Mouse (Mus musculus) midbrain, embryonic 14.5 days (tissue): ENCODE measurements around the gene Ran. TPM values are rescaled to one million over a fixed set of nuclear protein-coding genes. Genes with fewer than 3 reads are reported as not detected.

Experiments
- ATAC-seq: fragments of 200-750 bp; cut with Nextera tagmentation; 2 replicates; pipeline ENCODE4 v1.8.0; 2017; ENCODE audit warnings: moderate number of reproducible peaks, moderate library complexity; ENCODE audit not compliant: low FRiP score, low TSS enrichment
- DNase-seq: peaks from one replicate; pipeline ENCODE4 v3.0.0-alpha.2; 2015
- H3K27ac ChIP-seq: fragments of 300-500 bp; sonication (generic); replicated peaks from 2 replicates; pipeline ENCODE4 v1.5.1; 2014; ENCODE audit warnings: mild to moderate bottlenecking, low read depth, low read length, moderate library complexity
- H3K27me3 ChIP-seq: fragments of 300-500 bp; sonication (generic); 2 replicates; pipeline ENCODE4 v1.6.1; 2014; ENCODE audit warnings: low read length, control low read depth, mixed read lengths; ENCODE audit not compliant: control insufficient read depth, insufficient read depth
- H3K36me3 ChIP-seq: fragments of 300-500 bp; sonication (generic); 2 replicates; pipeline ENCODE4 v1.6.1; 2014; ENCODE audit warnings: low read length, control low read depth; ENCODE audit not compliant: control insufficient read depth, insufficient read depth
- H3K4me1 ChIP-seq: fragments of 300-500 bp; sonication (generic); 2 replicates; pipeline ENCODE4 v1.6.1; 2014; ENCODE audit warnings: mild to moderate bottlenecking, antibody characterized with exemption, low read length, control low read depth; ENCODE audit not compliant: control insufficient read depth, insufficient read depth
- H3K4me2 ChIP-seq: fragments of 300-500 bp; sonication (generic); 2 replicates; pipeline ENCODE4 v1.6.1; 2014; ENCODE audit warnings: mild to moderate bottlenecking, low read length, moderate library complexity
- H3K4me3 ChIP-seq: fragments of 300-500 bp; sonication (generic); replicated peaks from 2 replicates; pipeline ENCODE4 v1.5.1; 2014; ENCODE audit warnings: low read depth, low read length
- H3K9ac ChIP-seq: fragments of 300-500 bp; sonication (generic); replicated peaks from 2 replicates; pipeline ENCODE4 v1.6.1; 2014; ENCODE audit warnings: mild to moderate bottlenecking, low read length, moderate library complexity
- H3K9me3 ChIP-seq: fragments of 300-500 bp; sonication (generic); 2 replicates; pipeline ENCODE4 v1.6.1; 2016; ENCODE audit warnings: low read length, control low read depth, mixed read lengths; ENCODE audit not compliant: control insufficient read depth
- WGBS: fragments of 180-500 bp; shearing (Covaris S2); extraction: QIAGEN DNeasy Blood & Tissue Kit; methylation state at CpG from one replicate; pipeline ENCODE4 v1.1.7; 2014; 5-methylcytosine and 5-hydroxymethylcytosine counted together
- polyA plus RNA-seq: library from polyadenylated mRNA; unstranded; fragments of >200 nt; fragmentation: Nextera tagmentation; extraction: Ambion mirVana; gene quantifications from 2 replicates; pipeline ENCODE4 v1.2.1, GENCODE M21; 2014

Ran gene
- polyA plus RNA-seq, 1 experiment from 2014 or later: 451 TPM

DNA sequence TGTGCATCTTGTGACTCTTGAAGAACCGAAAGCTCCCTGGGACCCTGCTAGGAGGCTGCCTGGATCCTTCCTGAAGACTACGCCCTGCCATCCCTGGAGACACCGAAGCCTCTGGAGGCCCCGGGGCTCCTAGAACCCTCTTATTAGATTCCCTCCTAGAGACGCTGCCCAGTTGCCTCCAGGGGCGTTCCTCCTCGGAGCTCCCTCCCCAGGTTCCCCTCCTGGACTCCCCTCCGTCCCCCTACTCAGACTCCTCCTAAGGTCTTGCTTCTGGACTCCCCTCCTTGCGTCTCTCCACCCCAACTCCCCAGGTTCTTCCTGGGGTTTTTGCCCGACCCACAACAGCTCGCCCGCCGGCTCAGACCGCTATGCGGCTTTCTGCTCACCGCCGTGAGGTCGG lies 11.9 kb upstream of the Ran start:
- peak overlapping the region; percentile 88 for H3K4me2 ChIP-seq
- ATAC-seq (no peak; the same call in 1 of the 2 replicates), DNase-seq (peak; percentile 55)
- H3K27ac ChIP-seq: peak overlapping the region; percentile 14
- H3K9me3 ChIP-seq: no peaks in the 10 kb centered on the region
- no peaks in the 10 kb centered on the region for H3K27me3 ChIP-seq
- WGBS: 0% methylated on average over 18 of the region's 18 CpGs
- peak overlapping the region; percentile 75 for H3K9ac ChIP-seq
- peak overlapping the region; percentile 66 for H3K4me3 ChIP-seq
- H3K36me3 ChIP-seq: peaks cover 6% of the 10 kb centered on the region; the same call in 1 of the 2 replicates
- peaks cover 12% of the 10 kb centered on the region for H3K4me1 ChIP-seq

DNA sequence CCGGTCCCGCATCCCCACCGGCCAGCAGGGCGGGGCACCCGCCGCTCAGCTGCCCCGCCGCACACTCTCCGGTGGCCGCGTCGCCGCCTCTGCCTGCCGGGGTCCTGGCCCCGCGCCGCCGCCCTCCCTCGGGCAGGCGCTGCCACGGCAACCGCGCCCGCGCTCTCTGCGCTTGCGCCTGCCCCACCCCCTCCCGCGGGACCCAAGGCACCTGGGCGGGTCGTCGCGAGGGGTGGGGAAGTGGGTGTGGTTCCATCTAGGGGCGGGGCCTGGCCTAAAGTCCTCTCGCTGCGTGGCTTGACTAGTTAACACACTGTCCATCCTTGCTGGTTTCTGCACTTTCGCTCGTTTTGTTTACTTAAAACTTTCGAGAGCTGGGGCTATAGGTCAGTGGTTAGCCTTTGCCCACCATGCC lies 11.4 kb upstream of the Ran start, which contains the start of gene Stx2:
Stx2 (minus strand) TSS at position 163 of the 415 bp plus-strand sequence.
- Histone ChIP-seq H3K9me3 (no peaks in the 10 kb centered on the region), H3K36me3 (peaks cover 6% of the 10 kb centered on the region; the same call in 1 of the 2 replicates), H3K27me3 (no peaks in the 10 kb centered on the region), H3K9ac (peak within 1 kb of the TSS; percentile 75), H3K4me2 (peak within 1 kb of the TSS; percentile 88), H3K4me1 (peaks cover 12% of the 10 kb centered on the region), H3K27ac (peak within 1 kb of the TSS; percentile 14), H3K4me3 (peak within 1 kb of the TSS; percentile 66)
- peak; percentile 94 for DNase-seq
- peak; percentile 92 for ATAC-seq
- under 1% methylated on average over 37 of the region's 39 CpGs for WGBS

DNA sequence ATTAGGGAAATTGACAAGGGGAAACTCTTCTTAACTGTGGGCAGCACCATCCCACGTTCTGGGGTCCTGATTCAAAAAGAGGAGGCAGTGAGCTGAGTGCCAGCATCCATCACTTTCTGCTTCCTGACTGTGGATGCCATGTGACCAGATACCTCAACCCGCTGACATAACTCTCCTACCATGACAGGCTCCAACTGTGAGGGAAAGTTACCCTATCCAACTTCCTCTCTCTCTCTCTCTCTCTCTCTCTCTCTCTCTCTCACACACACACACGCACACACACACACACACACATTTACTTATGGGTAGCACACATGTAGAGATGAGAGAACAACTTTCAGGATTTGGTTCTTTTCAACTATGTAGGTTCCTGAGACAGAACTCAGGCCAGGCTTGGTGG lies 10.3 kb upstream of the Ran start:
- H3K4me3 ChIP-seq: no peak overlapping the region
- ATAC-seq (no peak), DNase-seq (no peak)
- H3K9ac ChIP-seq: no peak overlapping the region
- no peak overlapping the region for H3K4me2 ChIP-seq
- WGBS: 84% methylated on average over 3 of the region's 3 CpGs
- no peaks in the 10 kb centered on the region for H3K27me3 ChIP-seq
- peaks cover 12% of the 10 kb centered on the region for H3K4me1 ChIP-seq
- H3K36me3 ChIP-seq: peaks cover 6% of the 10 kb centered on the region; the same call in 1 of the 2 replicates
- no peak overlapping the region for H3K27ac ChIP-seq
- no peaks in the 10 kb centered on the region for H3K9me3 ChIP-seq

DNA sequence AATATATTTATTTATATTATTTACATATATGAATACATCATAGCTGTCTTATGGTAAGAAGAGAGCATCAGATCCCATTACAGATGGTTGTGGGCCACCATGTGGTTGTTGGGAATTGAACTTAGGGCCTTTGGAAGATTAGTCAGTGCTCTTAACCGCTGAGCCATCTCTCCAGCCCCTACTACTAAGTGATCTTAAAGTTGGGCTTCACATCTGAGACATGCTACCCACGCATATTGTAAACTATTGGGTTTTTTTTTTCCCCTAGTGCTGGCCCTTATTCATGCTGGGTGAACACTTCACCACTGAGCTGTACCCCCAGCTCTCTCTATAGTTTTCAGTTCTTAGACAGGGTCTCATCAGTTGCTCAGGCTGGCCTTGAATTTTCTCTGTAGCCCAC lies 8.9 kb upstream of the Ran start:
- DNase-seq (no peak), ATAC-seq (no peak)
- WGBS: 89% methylated on average over 2 of the region's 2 CpGs
- no peaks in the 10 kb centered on the region for H3K27me3 ChIP-seq
- no peak overlapping the region for H3K9ac ChIP-seq
- H3K9me3 ChIP-seq: no peaks in the 10 kb centered on the region
- no peak overlapping the region for H3K4me3 ChIP-seq
- no peak overlapping the region for H3K4me2 ChIP-seq
- no peaks in the 10 kb centered on the region for H3K36me3 ChIP-seq
- peaks cover 12% of the 10 kb centered on the region for H3K4me1 ChIP-seq
- no peak overlapping the region for H3K27ac ChIP-seq

DNA sequence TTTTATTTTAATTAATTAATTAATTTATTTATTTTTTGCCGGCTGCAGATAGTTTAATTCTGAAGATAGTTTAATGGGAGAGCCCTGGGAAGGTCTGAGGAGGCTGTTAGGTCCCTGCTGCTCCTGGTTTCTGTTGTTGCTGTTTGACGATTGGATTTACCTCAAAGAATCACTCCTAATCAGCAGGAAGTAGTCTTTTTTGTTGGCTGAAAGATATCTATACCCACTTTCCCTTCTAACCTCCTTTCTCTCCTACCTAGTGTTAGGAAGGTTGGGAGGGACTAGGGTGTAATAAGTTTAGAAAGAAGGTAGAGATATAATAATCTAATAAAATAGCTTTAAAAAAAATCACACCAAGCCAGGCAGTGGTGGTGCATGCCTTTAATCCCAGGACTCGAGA lies 4.8 kb upstream of the Ran start:
- no peak for ATAC-seq
- Histone ChIP-seq H3K36me3 (no peaks in the 10 kb centered on the region), H3K4me3 (no peak overlapping the region), H3K4me1 (peaks cover 10% of the 10 kb centered on the region; the same call in 1 of the 2 replicates), H3K4me2 (no peak overlapping the region), H3K9me3 (no peaks in the 10 kb centered on the region), H3K27ac (no peak overlapping the region), H3K27me3 (no peaks in the 10 kb centered on the region), H3K9ac (no peak overlapping the region)
- DNase-seq: no peak
- WGBS: 80% methylated on average over 3 of the region's 3 CpGs

DNA sequence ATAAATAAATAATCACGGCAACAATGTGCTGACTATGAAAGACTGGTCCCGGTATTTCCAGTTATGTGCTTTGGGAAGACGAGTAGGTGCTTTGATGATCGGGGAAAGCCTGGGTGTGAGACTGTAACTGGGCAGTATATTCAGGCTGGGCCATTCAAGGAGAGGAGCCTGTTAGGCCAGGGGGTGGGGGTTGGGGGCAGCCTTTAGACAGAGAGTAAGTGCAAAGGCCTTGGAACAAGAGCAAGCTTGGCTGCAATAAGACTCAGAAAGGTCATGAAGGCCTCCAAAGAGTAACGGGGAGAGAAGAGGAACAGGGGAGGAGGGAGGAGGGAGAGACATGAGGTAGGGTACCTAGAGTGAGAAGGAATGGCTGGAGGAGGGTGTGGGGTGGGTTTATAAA lies 4.3 kb upstream of the Ran start:
- Histone ChIP-seq H3K27me3 (no peaks in the 10 kb centered on the region), H3K9ac (no peak overlapping the region), H3K27ac (no peak overlapping the region), H3K36me3 (no peaks in the 10 kb centered on the region), H3K4me1 (peaks cover 10% of the 10 kb centered on the region; the same call in 1 of the 2 replicates), H3K4me2 (no peak overlapping the region), H3K9me3 (no peaks in the 10 kb centered on the region), H3K4me3 (no peak overlapping the region)
- ATAC-seq: no peak
- 84% methylated on average over 5 of the region's 5 CpGs for WGBS
- no peak for DNase-seq

DNA sequence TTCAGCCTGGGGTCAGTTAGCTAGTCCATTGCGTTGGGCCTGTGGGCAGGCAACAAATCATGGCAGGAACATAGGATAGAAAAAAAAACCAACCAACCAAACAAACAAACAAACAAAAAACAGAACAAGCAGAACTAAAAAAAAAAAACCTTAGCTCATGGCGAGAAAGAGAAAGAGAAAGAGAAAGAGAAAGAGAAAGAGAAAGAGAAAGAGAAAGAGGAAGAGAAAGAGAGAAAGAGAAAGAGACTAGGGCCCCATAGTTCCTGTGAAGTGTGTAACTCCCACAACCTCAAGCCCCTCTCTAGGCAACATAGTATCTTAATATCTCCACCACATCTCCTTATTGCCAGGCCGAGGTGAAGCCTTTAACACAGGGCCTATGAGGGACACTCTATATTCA lies 3.5 kb upstream of the Ran start:
- WGBS: 94% methylated on average over 3 of the region's 3 CpGs
- Histone ChIP-seq H3K4me1 (peaks cover 13% of the 10 kb centered on the region), H3K9me3 (no peaks in the 10 kb centered on the region), H3K36me3 (no peaks in the 10 kb centered on the region), H3K4me2 (no peak overlapping the region), H3K4me3 (no peak overlapping the region), H3K27me3 (no peaks in the 10 kb centered on the region), H3K27ac (no peak overlapping the region), H3K9ac (no peak overlapping the region)
- ATAC-seq: no peak
- DNase-seq: no peak

DNA sequence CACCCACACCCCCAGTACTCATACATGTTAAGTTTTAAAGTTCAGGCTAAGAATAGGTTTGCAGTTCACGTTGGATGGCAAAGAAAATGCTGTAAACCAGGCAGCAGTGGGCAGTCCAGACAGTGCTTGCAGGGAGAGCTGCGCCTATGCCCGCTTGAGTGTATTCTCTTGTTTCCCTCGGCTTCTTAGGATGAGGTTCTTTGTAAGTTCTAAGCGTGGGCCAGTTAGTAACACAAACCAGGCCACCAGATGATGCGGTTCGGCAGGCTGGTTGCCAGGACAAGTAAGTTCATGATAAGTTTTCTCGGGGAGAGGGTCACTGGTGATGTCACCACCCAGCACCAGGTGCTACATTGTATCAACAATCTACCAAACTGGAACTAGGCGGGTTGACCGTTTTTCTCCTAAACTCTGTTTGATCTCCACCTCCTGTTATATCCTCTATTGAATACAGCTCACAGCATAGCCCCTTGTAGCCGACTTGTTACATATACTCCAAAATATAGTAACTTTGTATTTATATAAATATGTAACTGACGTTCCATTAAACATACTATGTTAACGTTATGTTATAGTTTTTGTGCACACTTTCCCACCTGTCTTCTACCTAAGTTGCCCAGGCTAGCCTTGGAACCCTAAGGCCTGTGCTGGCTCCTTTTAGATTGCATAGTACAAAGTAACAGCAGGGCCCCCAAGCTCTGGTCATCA lies 933 bp upstream of the Ran start:
- DNase-seq (no peak), ATAC-seq (no peak)
- H3K9ac ChIP-seq: peak overlapping the region; percentile 80
- H3K4me3 ChIP-seq: peak overlapping the region; percentile 88
- peaks cover 10% of the 10 kb centered on the region; the same call in 1 of the 2 replicates for H3K36me3 ChIP-seq
- peaks cover 19% of the 10 kb centered on the region for H3K4me1 ChIP-seq
- WGBS: 89% methylated on average over 13 of the region's 13 CpGs
- no peaks in the 10 kb centered on the region for H3K27me3 ChIP-seq
- no peaks in the 10 kb centered on the region for H3K9me3 ChIP-seq
- peak overlapping the region; percentile 63 for H3K4me2 ChIP-seq
- peak overlapping the region; percentile 99 for H3K27ac ChIP-seq

DNA sequence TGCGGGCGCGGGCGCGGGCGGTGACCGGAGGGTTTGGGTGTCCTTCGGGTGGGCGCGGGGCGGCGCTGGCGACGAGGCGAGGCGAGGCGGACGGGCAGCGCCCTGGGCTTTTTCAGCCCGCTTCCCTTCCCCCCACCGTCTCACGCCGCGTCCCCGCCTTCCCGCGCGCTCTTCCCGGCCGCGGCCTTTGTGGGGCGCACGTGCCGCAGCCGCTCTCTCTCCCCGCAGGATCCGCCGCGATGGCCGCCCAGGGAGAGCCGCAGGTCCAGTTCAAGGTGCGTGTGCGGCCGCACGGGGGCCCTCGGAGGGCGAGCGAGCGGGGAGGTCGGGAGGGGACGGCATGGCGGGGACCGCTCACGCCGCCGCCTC lies 415 bp downstream of the Ran start:
- DNase-seq (peak; percentile 89), ATAC-seq (peak; percentile 76)
- Histone ChIP-seq H3K4me2 (peak overlapping the region; percentile 96), H3K4me3 (peak overlapping the region; percentile 88), H3K36me3 (peaks cover 21% of the 10 kb centered on the region; the same call in 1 of the 2 replicates), H3K27ac (peak overlapping the region; percentile 99), H3K4me1 (peaks cover 19% of the 10 kb centered on the region), H3K9me3 (no peaks in the 10 kb centered on the region), H3K9ac (peak overlapping the region; percentile 78), H3K27me3 (no peaks in the 10 kb centered on the region)
- WGBS: under 1% methylated on average over 37 of the region's 56 CpGs
